Mouse (Mus musculus): Measurements from ENCODE around the gene Tut7.

Tut7 gene

DNA sequence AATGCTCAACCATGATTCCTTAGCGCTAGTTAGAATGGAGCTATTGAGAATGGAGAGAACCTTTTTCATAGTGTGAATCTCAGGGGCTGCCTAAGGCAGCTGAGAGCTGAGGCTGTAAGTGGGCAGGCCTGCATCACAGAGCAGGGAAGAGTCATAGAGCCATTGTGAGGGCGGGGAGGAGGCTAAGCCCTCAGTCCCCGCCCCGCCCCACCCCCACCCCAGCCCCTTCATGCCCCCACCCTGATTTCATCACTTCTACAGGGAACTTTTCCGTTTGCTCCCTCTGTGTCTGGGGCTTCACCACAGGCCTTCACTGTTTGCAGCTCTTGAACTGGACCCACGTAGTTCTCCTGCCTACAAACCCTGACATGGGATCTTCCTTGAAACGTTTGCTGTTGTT is 91.3 kb downstream of the Tut7 start, which contains the start of gene Spata31d1d:
TSS of gene Spata31d1d (minus strand) at position 101 of the 400 bp plus-strand sequence.
- in situ Hi-C loops (cut with MboI; ENCODE audit: unreplicated experiment in 2 of 2), result loop anchor here (5.0 to 25.0 kb wide), 3 partner anchors 731 to 1094 kb away; no protein-coding TSS in a partner anchor

DNA sequence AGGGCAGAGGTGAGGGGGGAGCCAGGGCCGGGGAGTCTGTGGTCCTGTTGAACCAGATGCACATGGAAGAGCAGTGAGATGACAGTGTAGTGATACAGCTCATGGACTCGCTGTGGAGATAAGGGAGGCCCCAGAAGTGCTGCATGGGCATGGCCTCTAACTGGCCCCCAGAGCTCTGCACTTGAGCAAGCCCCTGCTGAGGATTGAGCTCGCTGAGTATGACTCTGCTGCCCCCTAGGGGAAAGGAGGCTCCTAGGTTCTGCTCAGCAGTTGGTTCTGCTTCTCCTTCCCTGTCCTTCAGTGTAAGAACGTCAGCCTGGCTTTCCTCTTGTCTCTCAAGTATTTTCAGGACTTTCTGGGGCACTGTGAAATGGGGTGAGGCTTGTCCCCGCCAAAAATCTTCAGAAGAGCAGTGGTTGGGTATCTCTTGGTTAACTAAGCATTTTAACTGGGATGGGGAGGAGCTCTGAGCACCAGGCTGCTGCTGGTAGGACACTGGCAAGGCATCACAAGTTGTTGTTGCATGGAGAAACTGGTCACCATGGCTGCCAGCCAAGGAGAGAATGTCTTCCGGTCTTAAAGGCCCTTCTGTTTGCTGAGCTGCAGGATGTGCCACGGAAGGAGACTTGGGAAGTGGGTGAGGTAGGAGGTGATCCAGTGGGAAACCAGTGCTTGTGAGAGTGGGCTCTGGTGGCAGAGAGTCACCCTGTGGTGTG is 94.4 kb downstream of the Tut7 start:
- in situ Hi-C loops (cut with MboI; ENCODE audit: unreplicated experiment in 2 of 2), result loop anchor here (5.0 to 25.0 kb wide), 7 partner anchors 86 to 1094 kb away; no protein-coding TSS in a partner anchor

DNA sequence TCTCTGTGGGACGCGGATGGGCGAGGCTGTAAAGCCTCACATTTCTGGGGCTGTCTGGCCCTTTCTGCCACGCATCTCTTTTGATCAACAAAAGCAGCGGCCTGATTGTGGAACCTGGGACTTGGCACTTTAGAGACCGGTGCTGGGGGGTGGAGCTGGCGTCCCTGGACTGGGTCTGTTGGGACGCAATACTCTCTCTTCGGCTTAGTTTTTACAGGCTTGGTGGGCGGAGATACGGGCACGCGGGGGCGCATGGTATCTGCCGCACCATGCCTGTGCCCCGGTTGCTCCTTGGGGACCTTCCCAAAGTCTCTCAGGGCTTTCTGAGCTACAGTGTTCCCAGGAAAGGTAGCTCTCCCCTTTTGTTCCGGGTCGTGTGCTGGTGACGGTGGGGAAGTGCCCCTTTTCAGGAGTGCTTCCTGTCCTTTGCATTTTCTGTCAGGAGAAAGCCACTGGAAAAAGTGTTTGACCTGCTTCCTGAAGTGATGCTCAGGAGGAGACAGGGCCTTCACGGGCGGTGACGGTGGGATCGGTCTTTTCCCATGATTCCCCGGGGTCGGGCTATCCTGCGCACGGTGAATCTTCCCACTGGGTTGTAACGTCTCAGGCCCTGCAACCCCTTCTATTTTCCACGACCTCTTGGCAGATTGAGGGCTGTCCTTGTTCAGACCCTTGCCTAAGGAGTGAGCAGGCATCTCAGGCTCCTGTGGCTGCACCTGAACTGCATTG is 96.6 kb downstream of the Tut7 start:
- in situ Hi-C loops (cut with MboI; ENCODE audit: unreplicated experiment in 2 of 2), result loop anchor here (5.0 to 25.0 kb wide), 7 partner anchors 84 to 1092 kb away; no protein-coding TSS in a partner anchor

DNA sequence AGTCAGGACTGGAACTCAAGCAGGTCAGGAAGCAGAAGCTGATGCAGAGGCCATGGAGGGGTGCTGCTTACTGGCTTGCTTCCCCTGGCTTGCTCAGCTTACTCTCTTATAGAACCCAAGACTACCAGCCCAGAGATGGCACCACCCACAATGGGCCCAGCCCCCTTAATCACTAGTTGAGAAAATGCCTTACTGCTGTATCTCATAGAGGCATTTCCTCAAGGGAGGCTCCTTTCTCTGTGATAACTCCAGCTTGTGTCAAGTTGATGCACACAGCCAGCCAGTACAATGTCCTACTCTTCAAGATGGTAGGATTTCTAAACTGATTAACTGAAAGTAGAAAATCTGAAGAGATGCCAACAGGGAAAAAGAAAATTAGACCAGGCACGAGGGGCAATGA is 100.9 kb downstream of the Tut7 start:
- in situ Hi-C loops (cut with MboI; ENCODE audit: unreplicated experiment in 2 of 2), result loop anchor here in 1 of 2 experiments (10.0 kb wide), 2 partner anchors 287 to 1087 kb away; no protein-coding TSS in a partner anchor

Measured in v-Abl transformed pro-B cells (cell line).